Mouse (Mus musculus) ES-E14 (cell line): ENCODE data around the gene Heatr9.

Source experiments
- CHD2 ChIP-seq: IDR thresholded peaks from 2 replicates; pipeline ENCODE4 v1.6.1; 2014; ENCODE audit warnings: mild to moderate bottlenecking, low read depth, low read length, inconsistent platforms
- MAFK ChIP-seq: IDR thresholded peaks from 2 replicates; pipeline ENCODE4 v1.6.1; 2014; ENCODE audit warnings: mild to moderate bottlenecking, low read depth, low read length, inconsistent platforms; ENCODE audit not compliant: insufficient read depth
- ZC3H11A ChIP-seq: IDR thresholded peaks from 2 replicates; pipeline ENCODE4 v1.6.1; 2012; ENCODE audit warnings: low read depth, mild to moderate bottlenecking, inconsistent platforms, low read length, borderline replicate concordance

- no peak for TF ChIP-seq ZC3H11A
- TF ChIP-seq MAFK: no peak
- TF ChIP-seq CHD2: no peak
These were observed 56.0 kb downstream of the Heatr9 start for GRCm38 (mm10) chr11:83465976-83466375.
